Mouse (Mus musculus) MEL (cell line): ENCODE measurements around the gene Trpm3. TPM values are rescaled to one million over a fixed set of nuclear protein-coding genes. Genes with fewer than 3 reads are reported as not detected.

ENCODE experiments used
- DNase-seq: peaks from one replicate; pipeline ENCODE4 v3.0.0; 2011; ENCODE audit warnings: low read depth, low spot score
- H3K27ac ChIP-seq: 2 replicates; pipeline ENCODE4 v1.5.1; 2012; ENCODE audit warnings: low read depth, mild to moderate bottlenecking, control low read depth, low read length, moderate library complexity; ENCODE audit not compliant: control insufficient read depth
- H3K27me3 ChIP-seq, 2 experiments: fragments of 150-350 bp in 1 of 2; sonication (generic) in 1 of 2; 2 replicates each; pipeline ENCODE4 v1.6.1; 2012; ENCODE audit warnings: low read length in 2 of 2, mild to moderate bottlenecking in 2 of 2, improper control_type of control experiment in 1 of 2, moderate library complexity in 1 of 2; ENCODE audit not compliant: insufficient read depth in 2 of 2, control insufficient read depth in 1 of 2
- H3K36me3 ChIP-seq, 2 experiments: 2 replicates each; pipeline ENCODE4 v1.6.1; 2012 to 2014; ENCODE audit warnings: low read length in 2 of 2, improper control_type of control experiment in 1 of 2, inconsistent platforms in 1 of 2, mild to moderate bottlenecking in 1 of 2; ENCODE audit not compliant: insufficient read depth in 2 of 2, control insufficient read depth in 1 of 2
- H3K4me1 ChIP-seq, 2 experiments: fragments of 150-350 bp in 1 of 2; sonication (generic) in 1 of 2; 2 replicates each; pipeline ENCODE4 v1.6.1; 2012; ENCODE audit warnings: low read length in 2 of 2, improper control_type of control experiment in 1 of 2, mild to moderate bottlenecking in 1 of 2; ENCODE audit not compliant: insufficient read depth in 2 of 2, control insufficient read depth in 1 of 2
- H3K4me3 ChIP-seq, 2 experiments: fragments of 150-350 bp in 1 of 2; sonication (generic) in 1 of 2; 2 replicates each; pipeline ENCODE4 v1.5.1; 2012; ENCODE audit warnings: low read depth in 2 of 2, low read length in 2 of 2, mild to moderate bottlenecking in 2 of 2, moderate library complexity in 2 of 2, control low read depth in 1 of 2, improper control_type of control experiment in 1 of 2; ENCODE audit not compliant: control insufficient read depth in 1 of 2, insufficient read depth in 1 of 2
- H3K79me2 ChIP-seq: 2 replicates; pipeline ENCODE4 v1.6.1; 2012; ENCODE audit warnings: mild to moderate bottlenecking, low read length, moderate library complexity; ENCODE audit not compliant: control insufficient read depth, poor library complexity, insufficient read depth
- H3K9ac ChIP-seq: 2 replicates; pipeline ENCODE4 v1.6.1; 2012; ENCODE audit warnings: low read depth, mild to moderate bottlenecking, control low read depth, low read length, moderate library complexity; ENCODE audit not compliant: control insufficient read depth, poor library complexity, severe bottlenecking
- H3K9me3 ChIP-seq: fragments of 150-350 bp; sonication (generic); replicated peaks from 2 replicates; pipeline ENCODE4 v1.6.1; 2012; ENCODE audit warnings: mild to moderate bottlenecking, low read length, improper control_type of control experiment, moderate library complexity; ENCODE audit not compliant: insufficient read depth
- CHD2 ChIP-seq: IDR thresholded peaks from 2 replicates; pipeline ENCODE4 v1.6.1; 2011; ENCODE audit warnings: low read length, improper control_type of control experiment
- CTCF ChIP-seq, 3 experiments: IDR thresholded peaks in 2 of 3; conservative IDR thresholded peaks in 1 of 3; 2 replicates each; pipeline ENCODE4 v1.5.1; 2011 to 2012; ENCODE audit warnings: low read length in 3 of 3, low read depth in 2 of 3, mild to moderate bottlenecking in 2 of 3, improper control_type of control experiment in 1 of 3, inconsistent platforms in 1 of 3, mixed read lengths in 1 of 3, moderate library complexity in 1 of 3; ENCODE audit not compliant: control insufficient read depth in 1 of 3, insufficient read depth in 1 of 3, poor library complexity in 1 of 3, severe bottlenecking in 1 of 3
- E2F4 ChIP-seq: IDR thresholded peaks from 2 replicates; pipeline ENCODE4 v1.6.1; 2011; ENCODE audit warnings: low read depth, low read length, improper control_type of control experiment, borderline replicate concordance
- ELF1 ChIP-seq: IDR thresholded peaks from 2 replicates; pipeline ENCODE4 v1.6.1; 2014; ENCODE audit warnings: low read depth, mild to moderate bottlenecking, inconsistent platforms, low read length, improper control_type of control experiment, moderate library complexity
- GATA1 ChIP-seq: IDR thresholded peaks from 2 replicates; pipeline ENCODE4 v1.6.1; 2011; ENCODE audit warnings: low read depth, low read length, improper control_type of control experiment
- HCFC1 ChIP-seq: IDR thresholded peaks from 2 replicates; pipeline ENCODE4 v1.6.1; 2012; ENCODE audit warnings: low read depth, mild to moderate bottlenecking, inconsistent platforms, low read length, improper control_type of control experiment, moderate library complexity
- JUND ChIP-seq: IDR thresholded peaks from 2 replicates; pipeline ENCODE4 v1.6.1; 2011; ENCODE audit warnings: low read depth, mild to moderate bottlenecking, improper control_type of control experiment, low read length
- KAT2A ChIP-seq: conservative IDR thresholded peaks from 2 replicates; pipeline ENCODE4 v1.6.1; 2012; ENCODE audit warnings: low read depth, low read length, improper control_type of control experiment, inconsistent platforms
- MXI1 ChIP-seq: IDR thresholded peaks from 2 replicates; pipeline ENCODE4 v1.6.1; 2011; ENCODE audit warnings: mild to moderate bottlenecking, low read depth, low read length, improper control_type of control experiment
- MYB ChIP-seq: IDR thresholded peaks from 2 replicates; pipeline ENCODE4 v1.6.1; 2011; ENCODE audit warnings: mild to moderate bottlenecking, low read depth, low read length, improper control_type of control experiment
- NELFE ChIP-seq: IDR thresholded peaks from 2 replicates; pipeline ENCODE4 v1.6.1; 2011; ENCODE audit warnings: low read depth, low read length, improper control_type of control experiment
- POLR2A ChIP-seq, 2 experiments: IDR thresholded peaks; 2 replicates each; pipeline ENCODE4 v1.6.1; 2011 to 2012; ENCODE audit warnings: low read length in 2 of 2, mild to moderate bottlenecking in 2 of 2, control low read depth in 1 of 2, improper control_type of control experiment in 1 of 2, low read depth in 1 of 2, moderate library complexity in 1 of 2; ENCODE audit not compliant: control insufficient read depth in 1 of 2, insufficient read depth in 1 of 2, poor library complexity in 1 of 2
- POLR2AphosphoS2 ChIP-seq: IDR thresholded peaks from 2 replicates; pipeline ENCODE4 v1.6.1; 2011; ENCODE audit warnings: low read length, improper control_type of control experiment
- RAD21 ChIP-seq: IDR thresholded peaks from 2 replicates; pipeline ENCODE4 v1.6.1; 2011; ENCODE audit warnings: mild to moderate bottlenecking, low read depth, low read length, improper control_type of control experiment
- TBP ChIP-seq: IDR thresholded peaks from 2 replicates; pipeline ENCODE4 v1.8.0; 2011; ENCODE audit warnings: low read depth, low read length, improper control_type of control experiment
- TCF12 ChIP-seq: IDR thresholded peaks from 2 replicates; pipeline ENCODE4 v1.6.1; 2014; ENCODE audit warnings: low read depth, mild to moderate bottlenecking, inconsistent platforms, low read length, improper control_type of control experiment, moderate library complexity
- USF2 ChIP-seq, 2 experiments: IDR thresholded peaks; 2 replicates each; pipeline ENCODE4 v1.6.1; 2011 to 2012; ENCODE audit warnings: improper control_type of control experiment in 2 of 2, low read length in 2 of 2, borderline replicate concordance in 1 of 2, inconsistent platforms in 1 of 2, low read depth in 1 of 2, mild to moderate bottlenecking in 1 of 2; ENCODE audit not compliant: insufficient read depth in 1 of 2
- ZC3H11A ChIP-seq: IDR thresholded peaks from 2 replicates; pipeline ENCODE4 v1.6.1; 2012; ENCODE audit warnings: low read depth, mild to moderate bottlenecking, inconsistent platforms, low read length, improper control_type of control experiment
- ZKSCAN1 ChIP-seq: IDR thresholded peaks from 2 replicates; pipeline ENCODE4 v1.6.1; 2012; ENCODE audit warnings: low read depth, mild to moderate bottlenecking, inconsistent platforms, low read length, improper control_type of control experiment, moderate library complexity
- polyA plus RNA-seq, 2 experiments: library from polyadenylated mRNA; stranded (reverse) in 1 of 2; unstranded in 1 of 2; fragments of >175 nt in 1 of 2; fragments of >200 nt in 1 of 2; gene quantifications; 2 replicates each; pipeline versions ENCODE4 v1.2.1 to v1.2.4; 2012; ENCODE audit warnings: low replicate concordance in 2 of 2, low read depth in 1 of 2; ENCODE audit not compliant: insufficient read length in 2 of 2, insufficient read depth in 1 of 2, missing spikeins in 1 of 2
- total RNA-seq: library from RNA; depleted of rRNA; stranded (reverse); fragments of 300-350 nt; gene quantifications from 2 replicates; pipeline ENCODE4 v1.2.3, GENCODE M21; 2012

Trpm3 gene
- total and polyA plus RNA-seq, 3 experiments: not detected

GRCm38 (mm10) chr19:22615367-22615766 lies 476.5 kb downstream of the Trpm3 start:
- Histone ChIP-seq H3K27ac (no peak overlapping the region), H3K9ac (no peak overlapping the region), H3K27me3 (no peaks in the 10 kb centered on the region), H3K4me3 (no peak overlapping the region), H3K9me3 (no peaks in the 10 kb centered on the region)
- TF ChIP-seq KAT2A (no peak), TBP (no peak), GATA1 (no peak), TCF12 (no peak), NELFE (no peak), POLR2AphosphoS2 (no peak), ELF1 (no peak), ZC3H11A (no peak), USF2 (IDR thresholded peaks at IDR 0.05; ENCODE audit: borderline replicate concordance in 1 of 2, insufficient read depth in 1 of 2, low read depth in 1 of 2, low read length in 2 of 2) (no peak), CTCF (IDR thresholded peaks at IDR 0.05 in 2 of 3, conservative IDR thresholded peaks at IDR 0.05 in 1 of 3; ENCODE audit: control insufficient read depth in 1 of 3, insufficient read depth in 1 of 3, low read depth in 2 of 3, low read length in 3 of 3, poor library complexity in 1 of 3, severe bottlenecking in 1 of 3) (no peak), MYB (no peak), HCFC1 (no peak), POLR2A (IDR thresholded peaks at IDR 0.05; ENCODE audit: control insufficient read depth in 1 of 2, insufficient read depth in 1 of 2, low read depth in 1 of 2, low read length in 2 of 2, poor library complexity in 1 of 2) (no peak), ZKSCAN1 (no peak), RAD21 (no peak), MXI1 (no peak), E2F4 (no peak)
- TF ChIP-seq, all 39 proteins: peak for 0
- Histone ChIP-seq H3K36me3 (no peaks in the 10 kb centered on the region), H3K79me2 (no peaks in the 10 kb centered on the region), H3K4me1 (no peaks in the 10 kb centered on the region)
- no peak for DNase-seq

DNA sequence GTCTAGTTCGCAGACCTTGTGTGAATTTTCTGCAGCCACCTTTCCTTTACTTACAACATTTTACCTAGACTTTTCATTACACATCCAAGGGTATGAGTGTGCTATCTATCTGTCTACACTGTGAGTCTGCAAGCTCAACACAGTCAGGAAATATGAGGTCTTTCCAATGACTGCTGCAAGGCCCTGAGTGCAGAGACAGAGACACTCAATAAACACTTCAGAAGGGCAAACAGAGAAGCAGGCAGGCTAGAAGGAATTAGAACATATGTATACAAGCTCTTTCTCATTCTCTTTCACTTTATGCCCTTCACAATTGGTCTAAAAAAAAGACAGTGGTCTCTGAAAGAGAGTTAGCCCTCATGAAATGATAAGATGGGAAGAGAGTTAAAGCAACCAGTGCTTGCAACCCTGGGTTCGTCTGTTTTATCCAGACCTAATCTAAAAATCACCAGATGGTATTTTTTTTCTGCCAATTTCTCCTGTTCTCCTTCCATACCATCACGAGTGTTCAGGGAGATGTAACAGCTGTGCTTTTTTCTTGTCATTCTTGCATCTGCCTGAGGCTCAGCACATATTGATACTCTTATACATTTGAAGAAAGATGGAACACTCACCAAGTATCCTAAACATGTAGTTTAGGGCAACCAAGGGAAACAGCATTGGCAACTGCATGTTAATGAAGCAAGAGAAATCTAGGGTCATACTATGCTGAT lies 486.1 kb downstream of the Trpm3 start:
- no peak overlapping the region for H3K9ac ChIP-seq
- H3K79me2 ChIP-seq: no peaks in the 10 kb centered on the region
- H3K27ac ChIP-seq: no peak overlapping the region
- H3K27me3 ChIP-seq: no peaks in the 10 kb centered on the region
- H3K4me3 ChIP-seq: no peak overlapping the region
- DNase-seq: no peak
- H3K9me3 ChIP-seq: no peaks in the 10 kb centered on the region
- no peak for TF ChIP-seq JUND
- no peak for TF ChIP-seq CHD2
- TF ChIP-seq, all 39 proteins: peak for 0
- Histone ChIP-seq H3K36me3 (no peaks in the 10 kb centered on the region), H3K4me1 (no peaks in the 10 kb centered on the region)
